Mouse (Mus musculus) C2C12 (cell line): ENCODE data around the gene Nefh. TPM values are rescaled to one million over a fixed set of nuclear protein-coding genes. Genes with fewer than 3 reads are reported as not detected.

ENCODE experiments used
- H3K27me3 ChIP-seq: one replicate; pipeline ENCODE4 v1.6.1; 2011; ENCODE audit not compliant: control insufficient read depth, insufficient read depth, insufficient read length
- H3K36me3 ChIP-seq: one replicate; pipeline ENCODE4 v1.6.1; 2011; ENCODE audit not compliant: control insufficient read depth, insufficient read depth
- H3K4me3 ChIP-seq: one replicate; pipeline ENCODE4 v1.5.1; 2011; ENCODE audit warnings: mild to moderate bottlenecking, control low read depth; ENCODE audit not compliant: poor library complexity, insufficient read depth, severe bottlenecking
- H3K79me2 ChIP-seq: one replicate; pipeline ENCODE4 v1.6.1; 2011; ENCODE audit not compliant: control insufficient read depth, insufficient read depth
- H3K79me3 ChIP-seq: one replicate; pipeline ENCODE4 v1.6.1; 2011; ENCODE audit warnings: low read depth, control low read depth
- H3ac ChIP-seq: one replicate; pipeline ENCODE3; 2011; ENCODE audit warnings: low read depth; ENCODE audit not compliant: control insufficient read depth, insufficient read length
- CEBPB ChIP-seq: IDR thresholded peaks from one replicate; pipeline ENCODE4 v1.6.1; 2011; ENCODE audit warnings: low read depth, mild to moderate bottlenecking, control low read depth, moderate library complexity
- CTCF ChIP-seq: IDR thresholded peaks from one replicate; pipeline ENCODE4 v1.5.1; 2011; ENCODE audit not compliant: control insufficient read depth, insufficient read depth, insufficient read length
- FOSL1 ChIP-seq: IDR thresholded peaks from one replicate; pipeline ENCODE4 v1.8.0; 2011; ENCODE audit warnings: mild to moderate bottlenecking, low read length; ENCODE audit not compliant: poor library complexity, insufficient read depth, severe bottlenecking
- MAX ChIP-seq: IDR thresholded peaks from one replicate; pipeline ENCODE4 v1.6.1; 2011; ENCODE audit warnings: mild to moderate bottlenecking, control low read depth
- MYOD1 ChIP-seq: IDR thresholded peaks from one replicate; pipeline ENCODE4 v1.6.1; 2011; ENCODE audit warnings: low read depth; ENCODE audit not compliant: control insufficient read depth, insufficient read length
- MYOG ChIP-seq: IDR thresholded peaks from one replicate; pipeline ENCODE4 v1.6.1; 2011; ENCODE audit not compliant: control insufficient read depth, insufficient read length; ENCODE audit errors: extremely low read depth
- USF1 ChIP-seq: IDR thresholded peaks from one replicate; pipeline ENCODE4 v1.6.1; 2011; ENCODE audit warnings: low read depth, mild to moderate bottlenecking, control low read depth, moderate library complexity
- polyA plus RNA-seq: library from polyadenylated mRNA; unstranded; fragments of >200 nt; fragmentation: generic; extraction: Trizol; gene quantifications from one replicate; pipeline ENCODE4 v1.2.1, GENCODE M21; 2012; ENCODE audit warnings: missing spikeins

The Nefh gene
- polyA plus RNA-seq, 1 experiment = 0.02 TPM

GRCm38 (mm10) chr11:4946947-4947812 lies 684 bp downstream of the Nefh start:
- Histone ChIP-seq H3K36me3 (no peaks in the 10 kb centered on the region), H3K27me3 (peaks cover 54% of the 10 kb centered on the region), H3ac (no peak overlapping the region), H3K79me2 (no peaks in the 10 kb centered on the region), H3K79me3 (no peaks in the 10 kb centered on the region), H3K4me3 (no peak overlapping the region)
- TF ChIP-seq MAX (no peak), CEBPB (no peak), FOSL1 (no peak), CTCF (no peak), USF1 (no peak), MYOG (no peak)

- TF ChIP-seq MYOD1 (no peak), USF1 (no peak), MAX (no peak), CEBPB (no peak), FOSL1 (no peak), MYOG (no peak), CTCF (no peak)
- no peak overlapping the region for H3ac ChIP-seq
- H3K36me3 ChIP-seq = no peaks in the 10 kb centered on the region
- no peaks in the 10 kb centered on the region for H3K79me2 ChIP-seq
- H3K27me3 ChIP-seq = peaks cover 48% of the 10 kb centered on the region
- no peak overlapping the region for H3K4me3 ChIP-seq
- no peaks in the 10 kb centered on the region for H3K79me3 ChIP-seq
Observed at GRCm38 (mm10) chr11:4946530-4946929, 1.3 kb downstream of the Nefh start.

GRCm38 (mm10) chr11:4936243-4936642 lies 11.6 kb downstream of the Nefh start:
- H3K4me3 ChIP-seq = no peak overlapping the region
- no peak overlapping the region for H3ac ChIP-seq
- H3K79me2 ChIP-seq = no peaks in the 10 kb centered on the region
- no peaks in the 10 kb centered on the region for H3K79me3 ChIP-seq
- no peaks in the 10 kb centered on the region for H3K27me3 ChIP-seq
- TF ChIP-seq CEBPB = no peak
- no peak for TF ChIP-seq CTCF
- no peak for TF ChIP-seq FOSL1
- TF ChIP-seq USF1 = no peak
- TF ChIP-seq MYOD1 = no peak
- TF ChIP-seq MYOG = no peak
- TF ChIP-seq MAX = no peak
- H3K36me3 ChIP-seq = no peaks in the 10 kb centered on the region

GRCm38 (mm10) chr11:4931009-4931601 lies 16.8 kb downstream of the Nefh start:
- Histone ChIP-seq H3K27me3 (no peaks in the 10 kb centered on the region), H3K36me3 (peaks cover 35% of the 10 kb centered on the region), H3K4me3 (no peak overlapping the region), H3K79me2 (no peaks in the 10 kb centered on the region), H3K79me3 (no peaks in the 10 kb centered on the region), H3ac (no peak overlapping the region)
- TF ChIP-seq CTCF (no peak), MAX (no peak), MYOG (no peak)

GRCm38 (mm10) chr11:4927224-4927623 lies 20.6 kb downstream of the Nefh start:
- Histone ChIP-seq H3K27me3 (no peaks in the 10 kb centered on the region), H3K36me3 (peaks cover 69% of the 10 kb centered on the region), H3K4me3 (no peak overlapping the region), H3ac (no peak overlapping the region), H3K79me3 (no peaks in the 10 kb centered on the region), H3K79me2 (no peaks in the 10 kb centered on the region)
- TF ChIP-seq MYOD1 (no peak), MAX (no peak), FOSL1 (no peak), MYOG (no peak)

- H3K36me3 ChIP-seq = peaks cover 91% of the 10 kb centered on the region
- H3ac ChIP-seq = no peak overlapping the region
- no peaks in the 10 kb centered on the region for H3K79me3 ChIP-seq
- H3K79me2 ChIP-seq = no peaks in the 10 kb centered on the region
- H3K27me3 ChIP-seq = no peaks in the 10 kb centered on the region
- TF ChIP-seq USF1 (no peak), CEBPB (no peak), MYOD1 (no peak), MAX (no peak), CTCF (no peak), FOSL1 (no peak), MYOG (no peak)
- H3K4me3 ChIP-seq = no peak overlapping the region
Observed at GRCm38 (mm10) chr11:4921751-4922150, 26.1 kb downstream of the Nefh start.
